Mouse (Mus musculus): ENCODE results near the gene Kiss1.

GRCm38 (mm10) chr1:133361006-133361405 lies 39.3 kb downstream of the Kiss1 start:
- TF ChIP-seq EP300 (optimal IDR thresholded peaks at IDR 0.05) (no peak), CTCF (IDR thresholded peaks at IDR 0.05; ENCODE audit: low read depth) (no peak)

Measured in stomach, postnatal 0 days (tissue).